In genomic region chr1:131268776-131269175, GRCm38 (mm10) we compare ENCODE assay signal across 26 mouse cellular contexts.
"Had no signal": no experiment of that assay in that cellular context is flagged by ENCODE, and none has a peak within 500 bp of the region (broad histone marks: within the 10 kb centered on the region; RNA-seq: fewer than 3 reads in every experiment).

No protein-coding gene starts in this region.

- H3K27me3 ChIP-seq: intestine, embryonic 15.5 days; limb, embryonic 12.5 days; liver, embryonic 13.5 days had no signal

- H3K27ac ChIP-seq: gastrocnemius, adult 2 months; heart, embryonic 10.5 days; hindbrain, embryonic 10.5 days; hindbrain, embryonic 12.5 days; hindbrain, embryonic 14.5 days; intestine, embryonic 15.5 days; layer of hippocampus, adult 2 months; left cerebral cortex, adult 2 months; limb, embryonic 10.5 days; limb, embryonic 12.5 days; liver, embryonic 13.5 days had no signal

- H3K36me3 ChIP-seq: heart, embryonic 10.5 days; heart, embryonic 12.5 days; hindbrain, embryonic 10.5 days; hindbrain, embryonic 12.5 days; intestine, embryonic 15.5 days; limb, embryonic 10.5 days; limb, embryonic 12.5 days had no signal

- H3K4me1 ChIP-seq: hindbrain, embryonic 12.5 days; liver, embryonic 13.5 days had no signal

- DNase-seq: gastrocnemius, adult 2 months; gastrocnemius, postnatal 10 days; gastrocnemius, postnatal 25 days; heart, adult 18-20 months; heart, postnatal 10 days; heart, postnatal 4 days; kidney, adult 18-20 months; kidney, adult 8-10 months; kidney, postnatal 10 days; kidney, postnatal 25 days; kidney, postnatal 4 days; liver; liver, embryonic 13.5 days had no signal

- H3K4me2 ChIP-seq: heart, embryonic 12.5 days; hindbrain, embryonic 12.5 days; hindbrain, embryonic 14.5 days; intestine, embryonic 15.5 days; limb, embryonic 12.5 days; liver, embryonic 11.5 days; liver, embryonic 13.5 days had no signal

- H3K9ac ChIP-seq: heart, embryonic 12.5 days; hindbrain, embryonic 12.5 days; hindbrain, embryonic 14.5 days; intestine, embryonic 15.5 days; limb, embryonic 12.5 days; liver, embryonic 13.5 days had no signal

- H3K9me3 ChIP-seq: heart, embryonic 10.5 days; heart, embryonic 12.5 days; hindbrain, embryonic 10.5 days; hindbrain, embryonic 12.5 days; intestine, embryonic 15.5 days; limb, embryonic 10.5 days; limb, embryonic 12.5 days; liver, embryonic 13.5 days had no signal

- H3K4me3 ChIP-seq: gastrocnemius, adult 2 months; heart, embryonic 10.5 days; heart, embryonic 12.5 days; hindbrain, embryonic 10.5 days; hindbrain, embryonic 12.5 days; intestine, embryonic 15.5 days; layer of hippocampus, adult 2 months; left cerebral cortex, adult 2 months; limb, embryonic 10.5 days; limb, embryonic 12.5 days; liver, embryonic 13.5 days had no signal

- ATAC-seq: inflammation-experienced regulatory T-cells, adult 6 months; intestine, embryonic 15.5 days; intestine, postnatal 0 days had no signal
